Mouse (Mus musculus) cortical plate, adult 2 months (tissue): ENCODE data around the gene Galk1. TPM values are rescaled to one million over a fixed set of nuclear protein-coding genes. Genes with fewer than 3 reads are reported as not detected.

Experiments
- H3K27ac ChIP-seq: fragments of 200-500 bp; 2 replicates; pipeline ENCODE4 v1.5.1; 2012; ENCODE audit warnings: low read length, control low read depth, inconsistent platforms; ENCODE audit not compliant: insufficient read depth
- H3K4me1 ChIP-seq: fragments of 200-500 bp; 2 replicates; pipeline ENCODE4 v1.6.1; 2011; ENCODE audit warnings: low read length; ENCODE audit not compliant: control insufficient read depth, insufficient read depth
- H3K4me3 ChIP-seq: fragments of 200-500 bp; 2 replicates; pipeline ENCODE4 v1.5.1; 2011; ENCODE audit warnings: mild to moderate bottlenecking, low read length, control low read depth; ENCODE audit not compliant: insufficient read depth
- CTCF ChIP-seq: fragments of 200-500 bp; IDR thresholded peaks from 2 replicates; pipeline ENCODE4 v1.5.1; 2011; ENCODE audit warnings: mild to moderate bottlenecking, control low read depth, low read length; ENCODE audit not compliant: insufficient read depth; ENCODE audit errors: extremely low read depth
- POLR2A ChIP-seq: fragments of 200-500 bp; IDR thresholded peaks from 2 replicates; pipeline ENCODE4 v1.6.1; 2011; ENCODE audit warnings: mild to moderate bottlenecking, low read length, control low read depth; ENCODE audit not compliant: insufficient read depth; ENCODE audit errors: extremely low read depth
- polyA plus RNA-seq: library from polyadenylated mRNA; depleted of rRNA; stranded (reverse); fragments of >200 nt; gene quantifications from 2 replicates; pipeline ENCODE4 v1.2.3, GENCODE M21; 2012

Galk1 gene
- polyA plus RNA-seq, 1 experiment = 20.4 TPM

GRCm38 (mm10) chr11:116004186-116004823 lies 8.2 kb downstream of the Galk1 start:
- Histone ChIP-seq H3K27ac (no peak overlapping the region), H3K4me1 (no peaks in the 10 kb centered on the region), H3K4me3 (peak overlapping the region; percentile 29)
- TF ChIP-seq POLR2A (no peak), CTCF (no peak)

GRCm38 (mm10) chr11:116002894-116003293 lies 9.6 kb downstream of the Galk1 start:
- Histone ChIP-seq H3K4me3 (no peak overlapping the region), H3K4me1 (no peaks in the 10 kb centered on the region), H3K27ac (no peak overlapping the region)
- TF ChIP-seq POLR2A (no peak), CTCF (no peak)

GRCm38 (mm10) chr11:116001725-116002124 lies 10.8 kb downstream of the Galk1 start:
- H3K4me1 ChIP-seq = no peaks in the 10 kb centered on the region
- no peak overlapping the region for H3K4me3 ChIP-seq
- no peak overlapping the region for H3K27ac ChIP-seq
- TF ChIP-seq POLR2A (no peak), CTCF (no peak)

DNA sequence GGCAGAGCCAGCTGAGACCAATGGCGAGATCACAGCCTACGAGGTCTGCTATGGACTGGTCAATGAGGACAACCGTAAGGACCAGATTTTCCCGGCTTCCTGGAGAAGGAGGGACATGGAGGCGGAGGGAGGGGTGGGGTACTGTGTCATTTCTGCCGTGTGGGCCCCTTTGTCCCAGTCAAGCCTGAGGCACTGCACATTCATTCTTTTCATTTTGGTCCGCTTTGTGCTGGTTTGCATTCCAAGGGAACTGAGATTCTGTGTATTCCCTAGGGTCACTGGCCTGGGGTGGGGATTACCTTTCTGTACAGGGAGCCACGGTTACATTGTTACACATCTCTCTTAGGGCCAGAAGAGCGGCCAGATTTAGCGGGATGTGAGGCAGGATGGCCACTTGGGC lies 11.9 kb downstream of the Galk1 start:
- Histone ChIP-seq H3K4me1 (no peaks in the 10 kb centered on the region), H3K27ac (no peak overlapping the region), H3K4me3 (no peak overlapping the region)
- TF ChIP-seq POLR2A = no peak
- no peak for TF ChIP-seq CTCF

- no peaks in the 10 kb centered on the region for H3K4me1 ChIP-seq
These were observed 12.9 kb downstream of the Galk1 start for GRCm38 (mm10) chr11:115999538-116000143.

GRCm38 (mm10) chr11:115999027-115999426 lies 13.5 kb downstream of the Galk1 start:
- Histone ChIP-seq H3K27ac (no peak overlapping the region), H3K4me1 (no peaks in the 10 kb centered on the region), H3K4me3 (no peak overlapping the region)
- no peak for TF ChIP-seq CTCF
- no peak for TF ChIP-seq POLR2A

More at GRCm38 (mm10) chr11:115999538-116000143, 12.9 kb downstream of the Galk1 start:
- TF ChIP-seq CTCF (peak; percentile 53), POLR2A (no peak)
- Histone ChIP-seq H3K4me3 (no peak overlapping the region), H3K27ac (no peak overlapping the region)

GRCm38 (mm10) chr11:115997662-115998061 lies 14.9 kb downstream of the Galk1 start:
- Histone ChIP-seq H3K4me3 (no peak overlapping the region), H3K27ac (no peak overlapping the region), H3K4me1 (no peaks in the 10 kb centered on the region)
- no peak for TF ChIP-seq CTCF
- TF ChIP-seq POLR2A = no peak

- TF ChIP-seq CTCF = no peak
- no peak for TF ChIP-seq POLR2A
These were observed 15.5 kb downstream of the Galk1 start for GRCm38 (mm10) chr11:115997047-115997446.

DNA sequence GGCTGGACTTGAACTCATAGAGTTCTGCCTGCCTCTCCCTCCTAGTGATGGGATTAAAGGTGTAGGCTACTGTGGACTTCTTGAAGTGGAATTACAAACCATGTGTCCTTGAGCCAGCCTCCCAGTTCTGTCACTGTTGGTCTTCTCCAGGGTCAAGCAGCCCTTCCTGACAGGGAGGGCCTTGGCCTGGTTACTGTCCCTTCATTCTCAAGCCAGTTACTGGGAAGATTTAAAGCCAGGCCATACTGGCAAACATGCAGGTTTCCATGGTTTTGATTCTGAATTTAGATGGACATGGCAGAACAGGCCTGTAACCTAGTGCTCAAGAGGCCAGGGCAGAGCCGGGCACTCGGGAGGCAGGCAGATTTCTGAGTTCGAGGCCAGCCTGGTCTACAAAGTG lies 17.3 kb downstream of the Galk1 start:
- Histone ChIP-seq H3K27ac (no peak overlapping the region), H3K4me3 (no peak overlapping the region), H3K4me1 (no peaks in the 10 kb centered on the region)
- TF ChIP-seq CTCF = no peak

More at GRCm38 (mm10) chr11:115997047-115997446, 15.5 kb downstream of the Galk1 start:
- Histone ChIP-seq H3K27ac (no peak overlapping the region), H3K4me1 (no peaks in the 10 kb centered on the region), H3K4me3 (no peak overlapping the region)

GRCm38 (mm10) chr11:115992098-115992497 lies 20.4 kb downstream of the Galk1 start:
- Histone ChIP-seq H3K4me3 (no peak overlapping the region), H3K4me1 (no peaks in the 10 kb centered on the region), H3K27ac (peak overlapping the region; percentile 57; the same call in 1 of the 2 replicates)
- TF ChIP-seq CTCF (no peak), POLR2A (0 out of 2 replicates have a peak, but pooled peaks have one; percentile 24)

DNA sequence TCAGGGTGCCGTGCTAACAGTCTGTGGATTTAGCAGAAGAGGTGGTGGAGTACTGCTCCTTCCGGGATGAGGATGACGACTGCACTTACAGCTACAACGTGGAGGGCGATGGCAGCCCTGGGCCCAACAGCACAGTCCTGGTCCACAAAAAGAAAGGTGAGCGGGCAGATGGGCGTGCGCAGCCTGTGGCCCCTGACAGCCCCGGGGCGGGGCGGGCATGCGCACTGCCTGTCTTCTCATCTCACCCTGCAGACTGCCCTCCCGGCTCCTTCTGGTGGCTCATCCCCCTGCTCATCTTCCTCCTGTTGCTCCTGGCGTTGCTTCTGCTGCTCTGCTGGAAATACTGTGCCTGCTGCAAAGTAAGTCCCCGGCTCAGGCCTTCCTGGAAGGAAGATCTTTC lies 22.8 kb downstream of the Galk1 start:
- Histone ChIP-seq H3K4me1 (no peaks in the 10 kb centered on the region), H3K27ac (no peak overlapping the region), H3K4me3 (no peak overlapping the region)
- TF ChIP-seq CTCF (no peak), POLR2A (no peak)
